Mouse (Mus musculus) CH12.LX (cell line): Measurements from ENCODE around the gene Ano10. TPM values are rescaled to one million over a fixed set of nuclear protein-coding genes. Genes with fewer than 3 reads are reported as not detected.

ENCODE experiments used
- DNase-seq: peaks from one replicate; pipeline ENCODE4 v3.0.0-alpha.2; 2013; ENCODE audit errors: extremely low read depth
- H3K27ac ChIP-seq: 2 replicates; pipeline ENCODE4 v1.5.1; 2012; ENCODE audit warnings: low read depth, mild to moderate bottlenecking, control low read depth, moderate library complexity; ENCODE audit not compliant: insufficient read depth
- H3K27me3 ChIP-seq: replicated peaks from 2 replicates; pipeline ENCODE3; 2012; ENCODE audit warnings: inconsistent platforms
- H3K36me3 ChIP-seq, 2 experiments: replicated peaks in 1 of 2; 2 replicates each; pipeline versions ENCODE3 to v1.6.1; 2012; ENCODE audit warnings: inconsistent platforms in 1 of 2, low read length in 1 of 2, mild to moderate bottlenecking in 1 of 2, mixed read lengths in 1 of 2, moderate library complexity in 1 of 2; ENCODE audit not compliant: control insufficient read depth in 1 of 2, insufficient read depth in 1 of 2
- H3K4me1 ChIP-seq, 2 experiments: 2 replicates each; pipeline ENCODE4 v1.6.1; 2012; ENCODE audit warnings: inconsistent platforms in 1 of 2, moderate library complexity in 1 of 2; ENCODE audit not compliant: insufficient read depth in 2 of 2, control insufficient read depth in 1 of 2
- H3K4me2 ChIP-seq: 2 replicates; pipeline ENCODE4 v1.6.1; 2012; ENCODE audit warnings: low read depth, mild to moderate bottlenecking, control low read depth; ENCODE audit not compliant: poor library complexity, insufficient read depth, severe bottlenecking
- H3K4me3 ChIP-seq, 3 experiments: fragments of 150-350 bp in 1 of 3; sonication (generic) in 1 of 3; replicated peaks in 1 of 3; 2 replicates each; pipeline versions ENCODE3 to v1.5.1; 2011 to 2012; ENCODE audit warnings: low read depth in 2 of 3, low read length in 2 of 3, mild to moderate bottlenecking in 2 of 3, moderate library complexity in 2 of 3, control low read depth in 1 of 3, improper control_type of control experiment in 1 of 3, inconsistent platforms in 1 of 3, mixed read lengths in 1 of 3; ENCODE audit not compliant: poor library complexity in 1 of 3
- H3K79me2 ChIP-seq: replicated peaks from 2 replicates; pipeline ENCODE4 v1.6.1; 2012; ENCODE audit warnings: mild to moderate bottlenecking, moderate library complexity; ENCODE audit not compliant: control insufficient read depth, poor library complexity, insufficient read depth, severe bottlenecking; ENCODE audit errors: extremely low read depth
- H3K9ac ChIP-seq: 2 replicates; pipeline ENCODE4 v1.6.1; 2012; ENCODE audit warnings: low read depth, mild to moderate bottlenecking, control low read depth, moderate library complexity; ENCODE audit not compliant: insufficient read depth
- H3K9me3 ChIP-seq: replicated peaks from 2 replicates; pipeline ENCODE3; 2012; ENCODE audit warnings: low read length, inconsistent platforms, mixed read lengths
- CHD2 ChIP-seq: IDR thresholded peaks from 2 replicates; pipeline ENCODE4 v1.6.1; 2011; ENCODE audit warnings: low read length, improper control_type of control experiment
- E2F4 ChIP-seq: IDR thresholded peaks from 2 replicates; pipeline ENCODE4 v1.6.1; 2011; ENCODE audit warnings: low read depth, low read length, improper control_type of control experiment; ENCODE audit not compliant: insufficient replicate concordance
- ELF1 ChIP-seq: IDR thresholded peaks from 2 replicates; pipeline ENCODE4 v1.6.1; 2014; ENCODE audit warnings: low read depth, mild to moderate bottlenecking, inconsistent platforms, low read length, improper control_type of control experiment
- ETS1 ChIP-seq: conservative IDR thresholded peaks from 2 replicates; pipeline ENCODE4 v1.6.1; 2012; ENCODE audit warnings: low read depth, mild to moderate bottlenecking, inconsistent platforms, low read length, improper control_type of control experiment, moderate library complexity
- GABPA ChIP-seq: IDR thresholded peaks from 2 replicates; pipeline ENCODE4 v1.6.1; 2012; ENCODE audit warnings: low read depth, low read length, improper control_type of control experiment, inconsistent platforms; ENCODE audit not compliant: insufficient replicate concordance
- HCFC1 ChIP-seq: IDR thresholded peaks from 2 replicates; pipeline ENCODE4 v1.6.1; 2012; ENCODE audit warnings: low read depth, mild to moderate bottlenecking, inconsistent platforms, low read length, improper control_type of control experiment
- MAFK ChIP-seq: IDR thresholded peaks from 2 replicates; pipeline ENCODE4 v1.6.1; 2011; ENCODE audit warnings: low read length, improper control_type of control experiment; ENCODE audit not compliant: insufficient replicate concordance
- MAX ChIP-seq: IDR thresholded peaks from 2 replicates; pipeline ENCODE4 v1.6.1; 2011; ENCODE audit warnings: low read length, improper control_type of control experiment
- MAZ ChIP-seq: IDR thresholded peaks from 2 replicates; pipeline ENCODE4 v1.6.1; 2012; ENCODE audit warnings: low read depth, mild to moderate bottlenecking, inconsistent platforms, low read length, improper control_type of control experiment, moderate library complexity
- PAX5 ChIP-seq: IDR thresholded peaks from 2 replicates; pipeline ENCODE4 v1.6.1; 2012; ENCODE audit warnings: low read length, inconsistent platforms, mixed read lengths
- POLR2A ChIP-seq: IDR thresholded peaks from 2 replicates; pipeline ENCODE4 v1.6.1; 2011; ENCODE audit warnings: low read depth, mild to moderate bottlenecking, improper control_type of control experiment, low read length
- SIN3A ChIP-seq: IDR thresholded peaks from 2 replicates; pipeline ENCODE4 v1.6.1; 2012; ENCODE audit warnings: low read length, improper control_type of control experiment, inconsistent platforms
- TBP ChIP-seq: conservative IDR thresholded peaks from 2 replicates; pipeline ENCODE4 v1.6.1; 2011; ENCODE audit warnings: low read depth, low read length, improper control_type of control experiment
- USF1 ChIP-seq: IDR thresholded peaks from 2 replicates; pipeline ENCODE4 v1.6.1; 2014; ENCODE audit warnings: low read depth, mild to moderate bottlenecking, inconsistent platforms, low read length, improper control_type of control experiment
- USF2 ChIP-seq: conservative IDR thresholded peaks from 2 replicates; pipeline ENCODE4 v1.6.1; 2011; ENCODE audit warnings: low read depth, low read length, improper control_type of control experiment
- ZC3H11A ChIP-seq: IDR thresholded peaks from 2 replicates; pipeline ENCODE4 v1.6.1; 2012; ENCODE audit warnings: low read depth, mild to moderate bottlenecking, inconsistent platforms, low read length, improper control_type of control experiment
- dilution Hi-C: fragments of 300-500 bp; cut with MboI; formaldehyde crosslinking; loops from 2 replicates; pipeline ENCODE4 v1.14.3; 2020; ENCODE audit warnings: low sequenced_read_pairs; ENCODE audit not compliant: extremely low pct_unique_long_range_greater_than_20kb, extremely low pct_ligation_motif_present
- in situ Hi-C: fragments of 300-500 bp; cut with MboI; formaldehyde crosslinking; loops from 3 replicates; pipeline ENCODE4 v1.14.3; 2019; ENCODE audit warnings: low sequenced_read_pairs, low pct_ligation_motif_present, low pct_unique_long_range_greater_than_20kb, mixed read lengths
- polyA plus RNA-seq: library from polyadenylated mRNA; unstranded; fragments of >175 nt; gene quantifications from 2 replicates; pipeline ENCODE4 v1.2.1, GENCODE M21; 2012; ENCODE audit warnings: low read depth; ENCODE audit not compliant: insufficient read length
- total RNA-seq, 2 experiments: library from RNA; depleted of rRNA; stranded (reverse); fragments of 300-350 nt in 1 of 2; fragments of >200 nt in 1 of 2; gene quantifications; 2 replicates each; pipeline ENCODE4 v1.2.3; 2012 to 2014

The Ano10 gene
- total and polyA plus RNA-seq, 3 experiments = 9.5 to 23.9 (median 12.2) TPM

GRCm38 (mm10) chr9:122177256-122178220, 116.7 kb downstream of the Ano10 start:
- Histone ChIP-seq H3K9me3 (no peaks in the 10 kb centered on the region), H3K36me3 (peaks cover 0 to 10% of the 10 kb centered on the region in 2 experiments), H3K4me3 (no peak overlapping the region), H3K79me2 (no peaks in the 10 kb centered on the region), H3K9ac (no peak overlapping the region), H3K27ac (no peak overlapping the region), H3K4me1 (peaks cover 0 to 12% of the 10 kb centered on the region in 2 experiments; a peak in 2 of 4 replicates), H3K4me2 (no peak overlapping the region), H3K27me3 (no peaks in the 10 kb centered on the region)
- in situ Hi-C loops = no loop called here
- dilution Hi-C loops = no loop called here
- TF ChIP-seq POLR2A (no peak), SIN3A (no peak), ZC3H11A (no peak), TBP (no peak), ELF1 (no peak), USF1 (no peak), HCFC1 (no peak), MAX (no peak), PAX5 (no peak), ETS1 (no peak), USF2 (no peak)
- DNase-seq = no peak

- Histone ChIP-seq H3K27ac (no peak overlapping the region), H3K79me2 (no peaks in the 10 kb centered on the region), H3K4me1 (peaks cover 0 to 5% of the 10 kb centered on the region in 2 experiments; a peak in 2 of 4 replicates), H3K36me3 (peaks cover 0 to 13% of the 10 kb centered on the region in 2 experiments), H3K9ac (no peak overlapping the region), H3K9me3 (no peaks in the 10 kb centered on the region), H3K4me3 (no peak overlapping the region), H3K4me2 (no peak overlapping the region), H3K27me3 (no peaks in the 10 kb centered on the region)
- in situ Hi-C loops = no loop called here
- TF ChIP-seq CHD2 = no peak
- TF ChIP-seq GABPA = no peak
- TF ChIP-seq MAFK = no peak
- no peak for TF ChIP-seq USF2
- no peak for TF ChIP-seq E2F4
- TF ChIP-seq MAZ = no peak
- no peak for DNase-seq
- dilution Hi-C loops = no loop called here
Observed at GRCm38 (mm10) chr9:122174723-122175122, 119.5 kb downstream of the Ano10 start.
